Mouse (Mus musculus): Measurements from ENCODE around the gene Skap2. TPM values are rescaled to one million over a fixed set of nuclear protein-coding genes. Genes with fewer than 3 reads are reported as not detected.

The Skap2 gene
- polyA plus RNA-seq, 1 experiment from 2014 or later, result 68.7 TPM

- Histone ChIP-seq H3K4me3 (ENCODE audit: low read length) (no peak overlapping the region), H3K4me1 (replicated peaks; ENCODE audit: control insufficient read depth, insufficient read depth, low read length) (peaks cover 6% of the 10 kb centered on the region), H3K9me3 (ENCODE audit: control insufficient read depth, low read length) (no peaks in the 10 kb centered on the region), H3K27ac (ENCODE audit: low read length) (no peak overlapping the region), H3K27me3 (ENCODE audit: control insufficient read depth, insufficient read depth, low read depth, low read length) (peaks cover 13% of the 10 kb centered on the region), H3K9ac (ENCODE audit: low read length) (no peak overlapping the region), H3K36me3 (ENCODE audit: control insufficient read depth, insufficient read depth, low read length) (no peaks in the 10 kb centered on the region), H3K4me2 (ENCODE audit: low read depth, low read length) (no peak overlapping the region)
- WGBS, result 31% methylated on average over 3 of the region's 3 CpGs
- ATAC-seq (ENCODE audit: low read depth), result no peak
Measured at GRCm38 (mm10) chr6:52008757-52009156, 3.6 kb downstream of the Skap2 start.

GRCm38 (mm10) chr6:52006649-52007218, 5.6 kb downstream of the Skap2 start:
- H3K27ac ChIP-seq (ENCODE audit: low read length), result peak overlapping the region; percentile 51
- peak overlapping the region; percentile 70 for H3K4me2 ChIP-seq (ENCODE audit: low read depth, low read length)

GRCm38 (mm10) chr6:52005963-52006648, 6.2 kb downstream of the Skap2 start:
- Histone ChIP-seq H3K9ac (ENCODE audit: low read length) (peak overlapping the region; percentile 63), H3K9me3 (ENCODE audit: control insufficient read depth, low read length) (no peaks in the 10 kb centered on the region), H3K4me1 (replicated peaks; ENCODE audit: control insufficient read depth, insufficient read depth, low read length) (peaks cover 6% of the 10 kb centered on the region), H3K4me3 (ENCODE audit: low read length) (peak overlapping the region; percentile 38), H3K27ac (ENCODE audit: low read length) (peak overlapping the region; percentile 51), H3K36me3 (ENCODE audit: control insufficient read depth, insufficient read depth, low read length) (no peaks in the 10 kb centered on the region), H3K27me3 (ENCODE audit: control insufficient read depth, insufficient read depth, low read depth, low read length) (peaks cover 19% of the 10 kb centered on the region), H3K4me2 (ENCODE audit: low read depth, low read length) (peak overlapping the region; percentile 70)
- 13% methylated on average over 19 of the region's 19 CpGs for WGBS
- ATAC-seq (ENCODE audit: low read depth), result no peak

More at GRCm38 (mm10) chr6:52006649-52007218, 5.6 kb downstream of the Skap2 start:
- H3K36me3 ChIP-seq (ENCODE audit: control insufficient read depth, insufficient read depth, low read length), result no peaks in the 10 kb centered on the region
- peak overlapping the region; percentile 63 for H3K9ac ChIP-seq (ENCODE audit: low read length)
- 20% methylated on average over 13 of the region's 13 CpGs for WGBS
- peak overlapping the region; percentile 38 for H3K4me3 ChIP-seq (ENCODE audit: low read length)
- H3K27me3 ChIP-seq (ENCODE audit: control insufficient read depth, insufficient read depth, low read depth, low read length), result peaks cover 19% of the 10 kb centered on the region
- H3K4me1 ChIP-seq (replicated peaks; ENCODE audit: control insufficient read depth, insufficient read depth, low read length), result peaks cover 6% of the 10 kb centered on the region
- no peaks in the 10 kb centered on the region for H3K9me3 ChIP-seq (ENCODE audit: control insufficient read depth, low read length)
- 0 out of 2 replicates have a peak, but pooled peaks have one; percentile 16 for ATAC-seq (ENCODE audit: low read depth)

- Histone ChIP-seq H3K27ac (ENCODE audit: low read length) (peak overlapping the region; percentile 51; the same call in 1 of the 2 replicates), H3K27me3 (ENCODE audit: control insufficient read depth, insufficient read depth, low read depth, low read length) (peaks cover 20% of the 10 kb centered on the region), H3K4me3 (ENCODE audit: low read length) (peak overlapping the region; percentile 38), H3K36me3 (ENCODE audit: control insufficient read depth, insufficient read depth, low read length) (no peaks in the 10 kb centered on the region), H3K4me2 (ENCODE audit: low read depth, low read length) (peak overlapping the region; percentile 70), H3K9ac (ENCODE audit: low read length) (peak overlapping the region; percentile 63), H3K9me3 (ENCODE audit: control insufficient read depth, low read length) (no peaks in the 10 kb centered on the region), H3K4me1 (replicated peaks; ENCODE audit: control insufficient read depth, insufficient read depth, low read length) (peaks cover 6% of the 10 kb centered on the region)
- ATAC-seq (ENCODE audit: low read depth), result no peak
- WGBS, result 17% methylated on average over 8 of the region's 8 CpGs
Measured at GRCm38 (mm10) chr6:52005616-52005962, 6.8 kb downstream of the Skap2 start.

GRCm38 (mm10) chr6:52004995-52005394, 7.4 kb downstream of the Skap2 start:
- WGBS, result 31% methylated on average over 3 of the region's 3 CpGs
- H3K4me2 ChIP-seq (ENCODE audit: low read depth, low read length), result peak overlapping the region; percentile 70
- H3K4me3 ChIP-seq (ENCODE audit: low read length), result peak overlapping the region; percentile 35
- peaks cover 20% of the 10 kb centered on the region for H3K27me3 ChIP-seq (ENCODE audit: control insufficient read depth, insufficient read depth, low read depth, low read length)
- H3K36me3 ChIP-seq (ENCODE audit: control insufficient read depth, insufficient read depth, low read length), result no peaks in the 10 kb centered on the region
- peak overlapping the region; percentile 53 for H3K9ac ChIP-seq (ENCODE audit: low read length)
- ATAC-seq (ENCODE audit: low read depth), result 0 out of 2 replicates have a peak, but pooled peaks have one; percentile 28
- H3K27ac ChIP-seq (ENCODE audit: low read length), result peak overlapping the region; percentile 7
- H3K9me3 ChIP-seq (ENCODE audit: control insufficient read depth, low read length), result no peaks in the 10 kb centered on the region
- H3K4me1 ChIP-seq (replicated peaks; ENCODE audit: control insufficient read depth, insufficient read depth, low read length), result peaks cover 6% of the 10 kb centered on the region

GRCm38 (mm10) chr6:52002676-52003075, 9.7 kb downstream of the Skap2 start:
- H3K27me3 ChIP-seq (ENCODE audit: control insufficient read depth, insufficient read depth, low read depth, low read length), result peaks cover 18% of the 10 kb centered on the region
- no peaks in the 10 kb centered on the region for H3K9me3 ChIP-seq (ENCODE audit: control insufficient read depth, low read length)
- 0 out of 2 replicates have a peak overlapping the region, but pooled peaks have one; percentile 27 for H3K9ac ChIP-seq (ENCODE audit: low read length)
- H3K4me1 ChIP-seq (replicated peaks; ENCODE audit: control insufficient read depth, insufficient read depth, low read length), result peaks cover 6% of the 10 kb centered on the region
- peak; percentile 58 for ATAC-seq (ENCODE audit: low read depth)
- peak overlapping the region; percentile 39; the same call in 1 of the 2 replicates for H3K4me2 ChIP-seq (ENCODE audit: low read depth, low read length)
- H3K27ac ChIP-seq (ENCODE audit: low read length), result no peak overlapping the region
- 19% methylated on average over 8 of the region's 8 CpGs for WGBS
- H3K36me3 ChIP-seq (ENCODE audit: control insufficient read depth, insufficient read depth, low read length), result no peaks in the 10 kb centered on the region
- H3K4me3 ChIP-seq (ENCODE audit: low read length), result no peak overlapping the region

GRCm38 (mm10) chr6:51999157-51999478, 13.2 kb downstream of the Skap2 start:
- 62% methylated on average over 4 of the region's 4 CpGs for WGBS

GRCm38 (mm10) chr6:51998409-51999156, 13.8 kb downstream of the Skap2 start:
- Histone ChIP-seq H3K9ac (ENCODE audit: low read length) (no peak overlapping the region), H3K4me3 (ENCODE audit: low read length) (no peak overlapping the region), H3K9me3 (ENCODE audit: control insufficient read depth, low read length) (no peaks in the 10 kb centered on the region), H3K27me3 (ENCODE audit: control insufficient read depth, insufficient read depth, low read depth, low read length) (peaks cover 11% of the 10 kb centered on the region), H3K27ac (ENCODE audit: low read length) (0 out of 2 replicates have a peak overlapping the region, but pooled peaks have one; percentile 52), H3K36me3 (ENCODE audit: control insufficient read depth, insufficient read depth, low read length) (no peaks in the 10 kb centered on the region), H3K4me1 (replicated peaks; ENCODE audit: control insufficient read depth, insufficient read depth, low read length) (no peaks in the 10 kb centered on the region; the same call in 1 of the 2 replicates), H3K4me2 (ENCODE audit: low read depth, low read length) (no peak overlapping the region)
- ATAC-seq (ENCODE audit: low read depth), result peak; percentile 83
- 44% methylated on average over 7 of the region's 7 CpGs for WGBS

More at GRCm38 (mm10) chr6:51999157-51999478, 13.2 kb downstream of the Skap2 start:
- Histone ChIP-seq H3K27me3 (ENCODE audit: control insufficient read depth, insufficient read depth, low read depth, low read length) (peaks cover 12% of the 10 kb centered on the region), H3K4me3 (ENCODE audit: low read length) (no peak overlapping the region), H3K4me2 (ENCODE audit: low read depth, low read length) (0 out of 2 replicates have a peak overlapping the region, but pooled peaks have one; percentile 6), H3K9me3 (ENCODE audit: control insufficient read depth, low read length) (no peaks in the 10 kb centered on the region), H3K36me3 (ENCODE audit: control insufficient read depth, insufficient read depth, low read length) (no peaks in the 10 kb centered on the region), H3K4me1 (replicated peaks; ENCODE audit: control insufficient read depth, insufficient read depth, low read length) (no peaks in the 10 kb centered on the region; the same call in 1 of the 2 replicates), H3K9ac (ENCODE audit: low read length) (no peak overlapping the region), H3K27ac (ENCODE audit: low read length) (0 out of 2 replicates have a peak overlapping the region, but pooled peaks have one; percentile 52)
- ATAC-seq (ENCODE audit: low read depth), result no peak

- Histone ChIP-seq H3K27me3 (ENCODE audit: control insufficient read depth, insufficient read depth, low read depth, low read length) (no peaks in the 10 kb centered on the region), H3K4me2 (ENCODE audit: low read depth, low read length) (no peak overlapping the region), H3K27ac (ENCODE audit: low read length) (no peak overlapping the region), H3K36me3 (ENCODE audit: control insufficient read depth, insufficient read depth, low read length) (no peaks in the 10 kb centered on the region), H3K9ac (ENCODE audit: low read length) (no peak overlapping the region), H3K4me1 (replicated peaks; ENCODE audit: control insufficient read depth, insufficient read depth, low read length) (0 out of 2 replicates have a peak, but pooled peaks cover 2% of the 10 kb centered on the region), H3K4me3 (ENCODE audit: low read length) (no peak overlapping the region), H3K9me3 (ENCODE audit: control insufficient read depth, low read length) (no peaks in the 10 kb centered on the region)
- WGBS, result 76% methylated on average over 2 of the region's 2 CpGs
- ATAC-seq (ENCODE audit: low read depth), result no peak
Measured at GRCm38 (mm10) chr6:51987999-51988398, 24.4 kb downstream of the Skap2 start.

Data from lung, embryonic 16.5 days (tissue).